Mouse (Mus musculus): Measurements from ENCODE around the gene 4632433K11Rik.
A peak's percentile ranks its signal among the peaks of the same experiment; 100 is the strongest.

4632433K11Rik gene

GRCm38 (mm10) chr7:5020000-5020681 is 13.8 kb upstream of the 4632433K11Rik start, which contains the start of the genes Zfp865 and Ccdc106:
Gene Zfp865, plus strand, starts transcription at chr7:5020376.
Gene Ccdc106, plus strand, starts transcription at chr7:5020553.
- peak; percentile 100 for DNase-seq

DNA sequence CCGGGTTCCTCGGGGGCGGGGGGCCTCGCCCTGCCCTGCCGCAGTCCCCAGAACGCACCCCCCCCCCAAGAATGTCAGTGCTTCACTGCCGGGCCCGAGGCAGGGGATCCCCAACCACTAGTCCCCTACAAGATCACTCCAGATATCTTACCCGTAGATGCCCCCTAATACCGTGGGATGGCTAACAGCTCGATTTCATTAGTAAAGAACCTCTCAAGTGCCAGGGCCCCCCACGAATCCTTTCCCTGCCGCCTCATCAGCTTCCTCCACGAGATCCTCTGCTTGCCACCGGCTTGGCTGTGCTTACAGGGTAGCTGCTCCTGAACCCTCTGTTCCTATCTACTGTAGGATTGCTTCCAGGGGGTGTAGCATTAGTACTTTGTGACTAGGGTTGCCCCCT is 13.2 kb upstream of the 4632433K11Rik start:
- DNase-seq, result no peak

DNA sequence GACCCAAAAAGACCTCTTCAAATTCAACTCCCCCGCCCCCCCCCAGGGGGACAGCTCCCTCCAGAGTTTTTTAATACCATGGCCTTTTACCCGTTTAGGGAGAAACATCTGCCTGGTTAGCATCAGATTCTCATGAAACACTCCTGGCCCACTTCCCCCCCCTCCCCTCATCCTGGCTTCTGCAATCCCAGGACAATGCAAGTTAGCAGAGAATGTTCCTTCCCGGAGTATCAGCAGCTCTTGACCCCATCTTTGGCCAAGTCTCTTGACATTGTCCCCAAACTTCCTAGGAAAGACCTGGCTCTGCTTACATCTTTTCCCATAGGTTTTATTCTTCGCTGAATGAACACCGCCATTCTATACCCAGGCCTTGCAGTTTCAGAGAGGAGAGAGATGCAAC is 12.7 kb upstream of the 4632433K11Rik start:
- DNase-seq, result no peak

DNA sequence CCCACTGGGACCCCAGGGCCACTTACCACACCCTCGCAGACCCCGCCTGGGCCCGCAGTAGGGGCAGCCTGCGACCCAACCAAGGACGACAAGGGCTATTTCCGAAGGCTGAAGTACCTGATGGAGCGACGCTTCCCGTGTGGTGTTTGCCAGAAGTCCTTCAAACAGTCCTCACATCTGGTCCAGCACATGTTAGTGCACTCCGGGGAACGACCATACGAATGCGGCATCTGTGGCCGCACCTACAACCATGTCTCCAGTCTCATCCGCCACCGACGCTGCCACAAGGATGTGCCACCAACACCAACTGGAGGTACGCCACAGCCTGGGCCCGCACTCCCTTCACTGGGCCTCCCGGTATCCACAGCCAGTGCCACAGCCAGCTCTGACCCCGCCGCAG is 4.4 kb upstream of the 4632433K11Rik start:
- DNase-seq, result no peak

- DNase-seq, result no peak
These were observed 4.0 kb upstream of the 4632433K11Rik start for GRCm38 (mm10) chr7:5029946-5030345.

DNA sequence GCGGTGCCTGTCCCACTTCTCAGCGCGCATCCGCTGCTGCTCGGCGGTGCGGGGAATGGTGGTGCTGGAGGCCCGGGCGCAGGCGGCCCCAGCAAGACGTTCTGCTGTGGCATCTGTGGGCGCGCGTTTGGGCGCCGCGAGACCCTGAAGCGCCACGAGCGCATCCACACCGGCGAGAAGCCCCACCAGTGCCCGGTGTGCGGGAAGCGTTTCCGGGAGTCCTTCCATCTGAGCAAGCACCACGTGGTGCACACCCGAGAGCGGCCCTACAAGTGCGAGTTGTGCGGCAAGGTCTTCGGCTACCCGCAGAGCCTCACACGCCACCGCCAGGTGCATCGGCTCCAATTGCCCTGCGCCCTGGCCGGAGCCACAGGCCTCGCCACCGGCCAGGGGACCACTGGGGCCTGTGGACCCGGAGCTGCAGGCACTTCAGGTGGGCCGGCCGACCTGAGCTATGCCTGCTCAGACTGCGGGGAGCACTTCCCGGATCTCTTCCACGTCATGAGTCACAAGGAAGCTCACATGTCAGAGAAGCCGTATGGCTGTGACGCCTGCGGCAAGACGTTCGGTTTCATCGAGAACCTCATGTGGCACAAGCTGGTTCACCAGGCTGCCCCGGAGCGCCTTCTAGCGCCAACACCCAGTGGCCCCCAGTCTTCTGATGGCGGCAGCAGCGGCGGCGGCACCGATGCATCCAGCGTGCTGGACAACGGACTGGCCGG is 3.2 kb upstream of the 4632433K11Rik start:
- DNase-seq, result no peak

DNA sequence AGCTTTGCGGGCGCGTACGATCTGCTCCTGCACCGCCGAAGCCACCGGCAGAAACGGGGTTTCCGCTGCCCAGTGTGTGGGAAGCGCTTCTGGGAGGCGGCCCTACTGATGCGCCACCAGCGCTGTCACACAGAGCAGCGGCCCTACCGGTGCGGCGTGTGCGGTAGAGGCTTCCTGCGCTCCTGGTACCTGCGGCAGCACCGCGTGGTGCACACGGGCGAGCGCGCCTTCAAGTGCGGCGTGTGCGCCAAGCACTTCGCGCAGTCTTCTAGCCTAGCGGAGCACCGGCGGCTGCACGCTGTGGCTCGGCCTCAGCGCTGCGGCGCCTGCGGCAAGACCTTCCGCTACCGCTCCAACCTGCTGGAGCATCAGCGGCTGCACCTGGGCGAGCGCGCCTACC is 2.4 kb upstream of the 4632433K11Rik start:
- no peak for DNase-seq

DNA sequence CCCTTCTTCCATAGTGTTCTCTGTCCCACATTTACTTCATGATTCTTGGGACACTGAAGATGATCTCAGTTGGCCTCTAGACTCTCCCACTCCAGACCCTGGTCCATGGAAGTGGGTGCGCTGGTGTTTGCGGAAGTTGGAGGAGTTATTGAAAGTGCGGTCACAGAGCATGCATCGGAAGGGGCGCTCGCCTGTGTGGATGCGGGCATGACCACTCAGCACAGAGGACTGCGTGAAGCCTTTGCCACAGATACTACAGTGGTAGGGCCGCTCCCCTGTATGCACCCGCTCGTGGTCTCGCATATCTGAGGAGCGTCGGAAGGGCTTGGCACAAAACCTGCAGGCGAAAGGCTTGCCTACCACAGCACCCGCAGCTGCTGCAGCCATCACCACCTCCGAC is 1.7 kb downstream of the 4632433K11Rik start:
- DNase-seq, result no peak

DNA sequence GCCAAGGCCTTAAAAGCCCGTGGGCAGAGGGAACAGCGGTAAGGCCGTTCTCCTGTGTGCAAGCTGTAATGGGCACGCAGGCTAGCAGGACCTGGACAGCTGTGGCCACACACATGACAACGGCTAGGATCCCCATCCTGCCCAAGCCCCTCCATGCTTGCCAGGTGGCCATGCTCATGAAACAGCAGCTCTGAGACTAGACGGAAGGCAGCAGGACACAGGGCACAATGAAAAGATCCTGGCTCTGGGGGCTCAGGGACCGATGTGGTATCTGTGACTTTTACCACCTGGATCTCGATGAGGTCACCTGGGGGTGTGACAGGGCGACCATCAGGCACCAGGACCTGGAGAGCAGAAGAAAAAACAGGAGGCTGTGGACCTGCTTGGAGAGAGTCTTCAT is 2.2 kb downstream of the 4632433K11Rik start:
- DNase-seq, result no peak

DNA sequence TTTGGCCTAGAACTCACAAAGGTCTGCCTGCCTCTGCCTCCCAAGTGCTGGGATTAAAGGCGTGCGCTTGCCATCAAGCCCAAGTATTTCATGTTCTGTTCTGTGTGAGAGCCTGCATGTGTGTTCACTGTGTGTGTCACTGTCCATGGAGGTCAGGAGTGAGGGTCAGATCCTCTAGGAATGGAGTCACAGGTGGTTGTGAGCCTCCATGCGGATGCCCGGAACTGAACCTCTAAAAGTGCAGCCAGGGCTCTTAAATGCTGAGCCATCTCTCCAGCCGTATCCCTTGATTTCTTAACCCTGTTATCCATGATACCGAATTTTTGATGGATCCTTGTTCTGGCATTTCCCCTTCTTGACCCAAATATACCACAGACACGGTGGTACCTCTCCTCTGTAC is 3.1 kb downstream of the 4632433K11Rik start:
- no peak for DNase-seq

DNA sequence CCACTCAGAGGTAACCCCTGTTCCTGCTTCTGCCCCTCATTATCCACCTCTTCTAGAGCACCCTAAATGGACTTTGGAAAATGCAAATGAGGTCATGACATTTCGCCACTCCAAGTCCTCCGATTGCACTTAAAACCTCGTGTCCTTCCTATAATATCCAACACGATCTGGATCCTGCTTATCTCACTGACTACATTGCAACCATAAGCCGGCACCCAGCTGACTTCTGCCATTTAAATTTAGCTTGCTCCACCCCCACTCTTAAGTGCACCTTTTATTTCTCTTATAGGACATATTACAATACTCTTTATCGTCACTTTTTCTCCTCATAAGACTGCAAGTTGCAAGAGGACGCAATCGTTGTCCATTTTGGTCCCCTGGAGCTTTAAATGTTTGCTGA is 3.5 kb downstream of the 4632433K11Rik start:
- no peak for DNase-seq

DNA sequence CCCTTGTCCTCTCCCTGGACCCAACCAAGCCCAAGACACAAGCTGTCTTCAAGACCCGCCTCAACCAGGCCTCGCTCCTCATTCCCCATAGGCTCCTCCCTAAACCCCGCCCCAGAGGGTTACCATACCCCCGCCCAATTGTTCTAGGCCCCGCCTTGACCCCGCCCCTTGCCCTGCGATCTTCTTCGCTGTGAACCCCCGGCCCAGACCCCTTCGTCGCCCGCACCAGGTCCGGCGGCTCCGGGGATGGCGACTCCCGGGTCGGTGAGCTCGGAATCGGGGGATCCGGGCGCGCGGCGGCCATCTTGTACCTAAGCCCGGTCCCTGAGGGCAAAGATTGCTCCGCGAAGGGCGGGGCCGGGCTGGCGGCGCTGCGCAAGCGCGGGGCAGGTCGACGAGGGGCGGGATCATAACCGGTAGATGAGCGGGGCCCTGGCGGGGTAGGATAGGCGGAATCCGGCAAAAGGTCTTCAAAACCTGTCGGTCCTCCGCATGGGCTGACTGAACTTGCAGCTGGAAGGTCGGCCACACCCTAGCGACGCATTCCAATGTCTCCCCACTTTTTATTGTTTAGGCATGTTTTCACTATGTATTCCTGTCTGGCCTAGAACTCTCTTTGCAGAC is 4.3 kb downstream of the 4632433K11Rik start, which contains the start of gene Zfp784:
Gene Zfp784, minus strand, starts transcription at position 338 of the 624 bp plus-strand sequence.
- peak; percentile 96 for DNase-seq

GRCm38 (mm10) chr7:5038940-5039339 is 5.0 kb downstream of the 4632433K11Rik start:
- no peak for DNase-seq

- DNase-seq, result no peak
These were observed 11.1 kb downstream of the 4632433K11Rik start for GRCm38 (mm10) chr7:5044981-5045380.

- peak; percentile 41 for DNase-seq
These were observed 12.2 kb downstream of the 4632433K11Rik start for GRCm38 (mm10) chr7:5046112-5046511.

DNA sequence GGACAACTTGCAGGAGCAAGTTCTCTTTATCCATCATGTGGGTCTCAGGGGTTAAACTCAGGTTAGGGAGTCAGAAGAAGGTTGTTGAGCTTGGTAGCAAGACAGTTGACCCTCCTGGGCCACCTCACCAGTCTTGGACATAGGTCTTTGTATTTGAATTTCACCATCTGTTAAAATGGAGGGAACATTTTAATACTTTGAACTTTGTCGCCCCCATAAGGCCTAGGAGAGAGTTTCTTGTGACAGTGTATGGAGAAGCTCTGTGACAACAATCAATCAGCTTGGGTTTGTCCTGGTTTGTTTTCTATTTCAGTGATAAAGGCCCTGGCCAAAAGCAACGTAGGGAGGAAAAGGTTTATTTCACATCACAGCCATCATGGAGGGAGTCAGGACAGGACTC is 13.4 kb downstream of the 4632433K11Rik start:
- DNase-seq, result peak; percentile 50

DNA sequence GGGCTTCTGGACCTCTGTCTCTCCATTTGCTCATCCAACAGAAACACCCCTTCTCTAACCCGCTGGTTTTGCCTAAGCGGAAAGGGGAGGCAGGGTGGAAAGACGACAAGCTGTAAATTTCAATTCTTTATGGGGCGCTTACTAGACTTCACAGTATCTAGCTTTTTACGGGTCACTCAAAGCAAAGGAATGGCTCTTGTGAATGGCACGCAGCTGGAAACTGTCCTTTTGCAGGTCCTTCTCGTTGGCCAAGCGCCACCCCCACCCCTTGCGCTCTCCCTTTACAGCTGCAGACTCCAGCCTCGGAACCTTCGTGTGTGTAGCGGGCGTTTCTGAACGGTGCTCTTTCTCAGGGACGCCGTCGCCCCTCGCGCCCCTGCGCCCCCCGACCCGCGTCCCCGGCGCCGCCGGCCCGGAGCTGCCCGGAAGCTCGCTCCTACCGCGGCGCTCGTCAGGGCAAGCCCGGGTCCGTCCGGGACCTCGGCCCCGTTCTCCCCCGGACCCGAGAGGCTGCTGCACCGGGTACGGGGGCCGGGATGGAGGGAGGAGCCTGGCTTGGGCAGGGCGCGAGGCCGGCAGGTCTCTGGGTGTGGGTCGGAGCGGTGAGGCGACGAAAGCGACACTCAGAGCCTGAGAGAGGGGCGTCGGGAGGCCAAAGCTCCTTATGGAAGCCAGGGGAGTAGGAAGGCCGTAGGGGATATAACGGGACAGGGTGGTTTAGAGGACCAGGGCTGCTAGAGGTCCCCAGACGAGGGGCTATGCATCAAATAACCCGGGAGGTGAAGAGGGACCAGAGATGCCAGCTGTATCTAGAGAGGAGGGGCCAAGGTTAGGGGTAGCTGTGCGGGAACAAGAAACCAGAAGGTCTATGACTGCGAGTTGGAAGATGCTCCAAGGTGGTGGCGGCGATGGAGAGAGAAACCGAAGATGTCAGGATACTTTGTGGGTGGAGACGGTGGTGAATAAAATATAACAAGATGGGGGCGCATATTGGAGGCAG is 17.6 kb downstream of the 4632433K11Rik start, which contains the start of gene Zfp580:
Gene Zfp580, plus strand, starts transcription at position 346 of the 1,000 bp plus-strand sequence.
- DNase-seq, result peak; percentile 72

DNA sequence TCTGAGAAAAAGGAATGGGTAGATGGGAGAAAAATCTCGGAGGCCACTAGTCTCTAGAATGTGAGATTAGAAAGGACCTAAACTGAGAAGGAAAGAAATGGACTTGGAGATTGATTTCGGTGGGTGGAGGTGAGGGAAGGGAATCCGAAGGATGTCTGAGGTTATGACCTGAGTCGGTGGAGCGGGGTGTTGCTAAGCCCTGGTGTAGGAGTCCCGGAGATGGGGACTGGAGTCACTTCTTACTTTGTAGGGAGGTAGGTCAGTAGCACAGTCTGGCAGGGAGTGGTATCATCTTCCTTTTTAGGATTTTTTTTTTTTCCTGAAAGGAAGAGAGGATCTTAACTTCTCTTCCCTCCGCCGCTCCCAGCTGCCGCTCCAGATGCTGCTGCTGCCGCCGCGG is 18.5 kb downstream of the 4632433K11Rik start:
- no peak for DNase-seq

GRCm38 (mm10) chr7:5052931-5053343 is 19.0 kb downstream of the 4632433K11Rik start:
- DNase-seq, result peak; percentile 24

GRCm38 (mm10) chr7:5053456-5054179 is 19.7 kb downstream of the 4632433K11Rik start:
- DNase-seq, result peak; percentile 5

GRCm38 (mm10) chr7:5056651-5057263 is 22.8 kb downstream of the 4632433K11Rik start:
- DNase-seq, result no peak

Measured in thymus, postnatal 14 days (tissue).